Mouse (Mus musculus) E14TG2a.4 (cell line): ENCODE data around the gene Pxylp1.

Experiments used
- CTCF ChIP-seq: conservative IDR thresholded peaks from 2 replicates; pipeline ENCODE4 v1.5.1; 2014; ENCODE audit warnings: low read length
- NANOG ChIP-seq: IDR thresholded peaks from 2 replicates; pipeline ENCODE4 v1.6.1; 2014; ENCODE audit warnings: borderline replicate concordance, low read length, mixed read lengths

DNA sequence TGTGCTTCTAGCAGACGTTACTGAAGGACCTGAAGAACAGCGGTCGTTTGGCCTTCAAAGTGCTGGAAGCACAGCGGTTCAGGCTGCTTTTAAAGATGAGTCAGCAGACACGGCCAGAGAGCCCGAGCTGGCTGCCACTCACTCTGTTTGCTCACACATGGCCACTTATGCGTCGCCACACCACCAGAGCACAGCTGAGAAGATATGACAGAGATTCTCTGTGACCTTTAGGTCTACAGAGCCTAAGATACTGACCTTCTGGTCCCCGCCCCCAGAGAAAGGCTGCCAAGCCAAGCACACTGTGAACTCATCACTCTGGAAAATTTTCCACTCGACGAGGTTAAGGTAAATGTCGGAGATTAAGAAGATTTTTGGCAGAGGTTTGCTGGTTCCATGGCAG, 68.4 kb downstream of the Pxylp1 start:
- TF ChIP-seq CTCF, result no peak
- TF ChIP-seq NANOG, result no peak
